Mouse (Mus musculus) ES-E14 (cell line): ENCODE measurements around the gene Nsun2. TPM values are rescaled to one million over a fixed set of nuclear protein-coding genes. Genes with fewer than 3 reads are reported as not detected.

Experiments
- DNase-seq: peaks from one replicate; pipeline ENCODE4 v3.0.0-alpha.2; 2013; ENCODE audit warnings: low read depth, low spot score
- H3K27ac ChIP-seq: 2 replicates; pipeline ENCODE4 v1.5.1; 2012; ENCODE audit warnings: low read depth, mild to moderate bottlenecking, low read length, moderate library complexity, mixed read lengths; ENCODE audit not compliant: poor library complexity, insufficient read depth, severe bottlenecking
- H3K36me3 ChIP-seq: 2 replicates; pipeline ENCODE4 v1.6.1; 2012; ENCODE audit warnings: mild to moderate bottlenecking, low read length, moderate library complexity, mixed read lengths; ENCODE audit not compliant: control insufficient read depth, poor library complexity, insufficient read depth, severe bottlenecking
- H3K4me1 ChIP-seq, 2 experiments: fragments of 150-350 bp in 1 of 2; sonication (generic) in 1 of 2; 2 replicates each; pipeline ENCODE4 v1.6.1; 2012; ENCODE audit warnings: low read length in 2 of 2, mild to moderate bottlenecking in 1 of 2, mixed read lengths in 1 of 2; ENCODE audit not compliant: control insufficient read depth in 2 of 2, insufficient read depth in 2 of 2, poor library complexity in 1 of 2
- H3K4me3 ChIP-seq, 2 experiments: fragments of 150-350 bp in 1 of 2; sonication (generic) in 1 of 2; 2 replicates each; pipeline ENCODE4 v1.5.1; 2012; ENCODE audit warnings: low read length in 2 of 2, low read depth in 1 of 2, mild to moderate bottlenecking in 1 of 2, mixed read lengths in 1 of 2; ENCODE audit not compliant: insufficient read depth in 1 of 2, poor library complexity in 1 of 2, severe bottlenecking in 1 of 2
- H3K9ac ChIP-seq: 2 replicates; pipeline ENCODE4 v1.6.1; 2012; ENCODE audit warnings: low read depth, mild to moderate bottlenecking, low read length, mixed read lengths; ENCODE audit not compliant: poor library complexity, insufficient read depth, severe bottlenecking
- H3K9me3 ChIP-seq: fragments of 150-350 bp; sonication (generic); 2 replicates; pipeline ENCODE4 v1.6.1; 2012; ENCODE audit warnings: low read depth, mild to moderate bottlenecking, low read length; ENCODE audit not compliant: control insufficient read depth, insufficient read depth
- CHD2 ChIP-seq: IDR thresholded peaks from 2 replicates; pipeline ENCODE4 v1.6.1; 2014; ENCODE audit warnings: mild to moderate bottlenecking, low read depth, low read length, inconsistent platforms
- HCFC1 ChIP-seq: IDR thresholded peaks from 2 replicates; pipeline ENCODE4 v1.6.1; 2012; ENCODE audit warnings: low read length, inconsistent platforms, borderline replicate concordance; ENCODE audit not compliant: insufficient read depth
- MAFK ChIP-seq: IDR thresholded peaks from 2 replicates; pipeline ENCODE4 v1.6.1; 2014; ENCODE audit warnings: mild to moderate bottlenecking, low read depth, low read length, inconsistent platforms; ENCODE audit not compliant: insufficient read depth
- ZC3H11A ChIP-seq: IDR thresholded peaks from 2 replicates; pipeline ENCODE4 v1.6.1; 2012; ENCODE audit warnings: low read depth, mild to moderate bottlenecking, inconsistent platforms, low read length, borderline replicate concordance
- ZNF384 ChIP-seq: IDR thresholded peaks from 2 replicates; pipeline ENCODE4 v1.6.1; 2012; ENCODE audit warnings: low read depth, low read length, inconsistent platforms
- in situ Hi-C, 2 experiments: fragments of 600-800 bp; cut with MboI; formaldehyde crosslinking; loops; one replicate each; pipeline ENCODE4 v1.15.1; 2025; ENCODE audit warnings: low sequenced_read_pairs in 2 of 2, inconsistent platforms in 1 of 2; ENCODE audit not compliant: unreplicated experiment in 2 of 2
- total RNA-seq: library from RNA; depleted of rRNA; stranded (reverse); fragments of 300-350 nt; gene quantifications from 2 replicates; pipeline ENCODE4 v1.2.3, GENCODE M21; 2012

The Nsun2 gene
- total RNA-seq, 1 experiment, result 220 TPM

DNA sequence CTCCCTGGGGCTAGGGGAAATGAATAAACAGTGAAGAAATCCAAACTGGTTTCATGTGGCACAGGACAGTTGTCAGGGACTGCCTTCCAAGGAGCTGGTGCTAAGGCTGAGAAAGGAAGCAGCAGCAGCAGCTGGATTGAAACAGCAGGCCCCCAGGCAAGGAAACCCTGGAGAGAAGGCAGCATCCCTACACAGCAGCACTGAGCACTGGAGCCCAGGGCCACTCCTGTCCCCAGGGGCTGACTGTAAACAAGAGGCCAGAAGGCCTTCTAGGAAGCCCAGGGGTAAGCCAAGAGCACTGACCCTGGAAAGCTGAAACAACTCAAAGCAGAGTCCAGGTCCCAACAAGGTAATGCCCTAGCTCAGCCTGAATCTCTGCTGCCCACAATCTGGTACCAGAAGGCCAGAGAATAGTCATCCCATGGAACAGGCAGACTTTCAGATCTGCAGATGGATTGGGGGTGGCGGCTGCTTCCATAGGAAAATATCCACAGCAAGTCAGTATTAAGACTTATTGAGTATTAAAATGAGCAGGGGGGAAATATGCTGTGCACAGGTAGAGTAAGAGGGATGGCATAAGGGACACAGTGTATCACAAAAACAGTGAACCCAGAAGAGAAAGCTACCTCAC is 11.3 kb upstream of the Nsun2 start:
- in situ Hi-C loops, result no loop called here
- Histone ChIP-seq H3K27ac (no peak overlapping the region), H3K36me3 (no peaks in the 10 kb centered on the region; the same call in 1 of the 2 replicates), H3K9me3 (no peaks in the 10 kb centered on the region), H3K9ac (no peak overlapping the region), H3K4me1 (peaks cover 4 to 7% of the 10 kb centered on the region in 2 experiments; a peak in 1 of 4 replicates), H3K4me3 (no peak overlapping the region)
- TF ChIP-seq CHD2 (no peak), ZC3H11A (no peak), MAFK (no peak), HCFC1 (no peak), ZNF384 (no peak)
- no peak for DNase-seq

GRCm38 (mm10) chr13:69523444-69524157 is 9.9 kb upstream of the Nsun2 start:
- Histone ChIP-seq H3K4me3 (no peak overlapping the region), H3K27ac (no peak overlapping the region), H3K9me3 (no peaks in the 10 kb centered on the region)

GRCm38 (mm10) chr13:69524158-69524530 is 9.4 kb upstream of the Nsun2 start:
- Histone ChIP-seq H3K4me3 (no peak overlapping the region), H3K36me3 (no peaks in the 10 kb centered on the region; the same call in 1 of the 2 replicates), H3K9ac (no peak overlapping the region), H3K4me1 (peaks cover 4 to 7% of the 10 kb centered on the region in 2 experiments; a peak in 1 of 4 replicates), H3K27ac (no peak overlapping the region), H3K9me3 (no peaks in the 10 kb centered on the region)
- no peak for DNase-seq
- TF ChIP-seq CHD2 (no peak), HCFC1 (no peak), ZNF384 (no peak), ZC3H11A (no peak)
- in situ Hi-C loops, result no loop called here

More at GRCm38 (mm10) chr13:69523444-69524157, 9.9 kb upstream of the Nsun2 start:
- no peak for TF ChIP-seq ZNF384
- no peak for TF ChIP-seq CHD2
- no peak for TF ChIP-seq ZC3H11A
- TF ChIP-seq MAFK, result no peak
- no peak for TF ChIP-seq HCFC1
- DNase-seq, result no peak
- Histone ChIP-seq H3K9ac (no peak overlapping the region), H3K4me1 (peaks cover 4 to 7% of the 10 kb centered on the region in 2 experiments; a peak in 1 of 4 replicates), H3K36me3 (no peaks in the 10 kb centered on the region; the same call in 1 of the 2 replicates)
- in situ Hi-C loops, result no loop called here

GRCm38 (mm10) chr13:69525867-69526266 is 7.7 kb upstream of the Nsun2 start:
- TF ChIP-seq ZNF384 (no peak), MAFK (no peak), ZC3H11A (no peak), CHD2 (no peak), HCFC1 (no peak)
- Histone ChIP-seq H3K9me3 (no peaks in the 10 kb centered on the region), H3K9ac (no peak overlapping the region), H3K27ac (no peak overlapping the region), H3K4me3 (no peak overlapping the region), H3K4me1 (peaks cover 4 to 5% of the 10 kb centered on the region in 2 experiments; a peak in 1 of 4 replicates), H3K36me3 (peaks cover 5% of the 10 kb centered on the region; the same call in 1 of the 2 replicates)
- DNase-seq, result no peak
- in situ Hi-C loops, result no loop called here
